Mouse (Mus musculus) heart, postnatal 0 days (tissue): ENCODE results near the gene Tdrd9.

Source experiments
- CTCF ChIP-seq: IDR thresholded peaks from 2 replicates; pipeline ENCODE4 v1.5.1; 2016; ENCODE audit warnings: antibody characterized with exemption, control low read depth, low read depth
- EP300 ChIP-seq: IDR thresholded peaks from 2 replicates; pipeline ENCODE4 v1.6.1; 2016; ENCODE audit warnings: antibody characterized with exemption, low read depth

DNA sequence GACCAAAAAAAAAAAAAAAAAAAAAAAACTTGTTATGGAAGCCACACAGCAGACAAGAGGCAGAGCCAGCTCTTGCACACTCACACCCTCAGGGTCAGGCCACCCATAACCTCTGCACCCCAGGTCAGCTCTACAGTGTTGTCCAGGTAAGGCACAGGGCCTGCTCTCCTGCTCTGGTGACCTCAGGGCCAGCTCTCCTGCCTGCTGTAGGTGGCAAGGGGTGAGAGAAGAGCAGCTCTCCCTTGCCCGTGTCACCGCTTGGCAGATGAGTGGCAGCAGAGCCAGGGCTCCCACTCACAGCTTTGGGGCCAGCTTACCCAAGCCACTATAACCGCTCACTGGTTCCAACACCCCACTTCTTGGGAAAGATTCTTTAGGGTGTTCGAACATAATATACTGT lies 109.6 kb downstream of the Tdrd9 start:
- TF ChIP-seq CTCF (no peak), EP300 (no peak)
